Mouse (Mus musculus) C2C12 (cell line): Measurements from ENCODE around the gene Trim6.

ENCODE experiments used
- CEBPB ChIP-seq: IDR thresholded peaks from one replicate; pipeline ENCODE4 v1.6.1; 2011; ENCODE audit warnings: low read depth, mild to moderate bottlenecking, control low read depth, moderate library complexity
- CTCF ChIP-seq: IDR thresholded peaks from one replicate; pipeline ENCODE4 v1.5.1; 2011; ENCODE audit not compliant: control insufficient read depth, insufficient read depth, insufficient read length
- FOSL1 ChIP-seq: IDR thresholded peaks from one replicate; pipeline ENCODE4 v1.8.0; 2011; ENCODE audit warnings: mild to moderate bottlenecking, low read length; ENCODE audit not compliant: poor library complexity, insufficient read depth, severe bottlenecking
- MAX ChIP-seq: IDR thresholded peaks from one replicate; pipeline ENCODE4 v1.6.1; 2011; ENCODE audit warnings: mild to moderate bottlenecking, control low read depth
- MYOD1 ChIP-seq: IDR thresholded peaks from one replicate; pipeline ENCODE4 v1.6.1; 2011; ENCODE audit warnings: low read depth; ENCODE audit not compliant: control insufficient read depth, insufficient read length
- USF1 ChIP-seq: IDR thresholded peaks from one replicate; pipeline ENCODE4 v1.6.1; 2011; ENCODE audit warnings: low read depth, mild to moderate bottlenecking, control low read depth, moderate library complexity

- TF ChIP-seq USF1 (no peak), MAX (no peak), CTCF (no peak), MYOD1 (no peak), FOSL1 (no peak), CEBPB (no peak)
Observed at GRCm38 (mm10) chr7:104240857-104241256, 22.3 kb downstream of the Trim6 start.
